Mouse (Mus musculus): Measurements from ENCODE around the gene Tbc1d21. TPM values are rescaled to one million over a fixed set of nuclear protein-coding genes. Genes with fewer than 3 reads are reported as not detected.
A peak's percentile ranks its signal among the peaks of the same experiment; 100 is the strongest.

The Tbc1d21 gene
- polyA plus RNA-seq, 1 experiment from 2014 or later: not detected

- Histone ChIP-seq H3K27ac (ENCODE audit: low read depth, low read length) (no peak overlapping the region), H3K4me2 (replicated peaks; ENCODE audit: low read depth, low read length) (no peak overlapping the region), H3K9me3 (ENCODE audit: control insufficient read depth, low read length) (no peaks in the 10 kb centered on the region), H3K27me3 (ENCODE audit: control insufficient read depth, insufficient read depth, low read length) (no peaks in the 10 kb centered on the region), H3K4me1 (replicated peaks; ENCODE audit: control insufficient read depth, insufficient read depth, low read length) (no peaks in the 10 kb centered on the region; the same call in 1 of the 2 replicates), H3K9ac (ENCODE audit: low read depth, low read length) (no peak overlapping the region), H3K4me3 (ENCODE audit: low read depth, low read length) (no peak overlapping the region), H3K36me3 (ENCODE audit: control insufficient read depth, insufficient read depth, low read length) (no peaks in the 10 kb centered on the region)
- DNase-seq (ENCODE audit: low spot score) (no peak), ATAC-seq (ENCODE audit: low FRiP score) (no peak)
- WGBS: 88% methylated on average over 6 of the region's 6 CpGs
Measured at GRCm38 (mm10) chr9:58354701-58355100, 15.6 kb downstream of the Tbc1d21 start.

- WGBS: 89% methylated on average over 6 of the region's 6 CpGs
- ATAC-seq (ENCODE audit: low FRiP score) (no peak), DNase-seq (ENCODE audit: low spot score) (no peak)
- Histone ChIP-seq H3K4me1 (replicated peaks; ENCODE audit: control insufficient read depth, insufficient read depth, low read length) (no peaks in the 10 kb centered on the region; the same call in 1 of the 2 replicates), H3K27me3 (ENCODE audit: control insufficient read depth, insufficient read depth, low read length) (no peaks in the 10 kb centered on the region), H3K9me3 (ENCODE audit: control insufficient read depth, low read length) (no peaks in the 10 kb centered on the region), H3K4me3 (ENCODE audit: low read depth, low read length) (no peak overlapping the region), H3K36me3 (ENCODE audit: control insufficient read depth, insufficient read depth, low read length) (no peaks in the 10 kb centered on the region), H3K27ac (ENCODE audit: low read depth, low read length) (no peak overlapping the region), H3K4me2 (replicated peaks; ENCODE audit: low read depth, low read length) (no peak overlapping the region), H3K9ac (ENCODE audit: low read depth, low read length) (no peak overlapping the region)
Measured at GRCm38 (mm10) chr9:58353224-58353623, 17.0 kb downstream of the Tbc1d21 start.

- DNase-seq (ENCODE audit: low spot score): no peak
- Histone ChIP-seq H3K27me3 (ENCODE audit: control insufficient read depth, insufficient read depth, low read length) (no peaks in the 10 kb centered on the region), H3K4me3 (ENCODE audit: low read depth, low read length) (no peak overlapping the region), H3K9ac (ENCODE audit: low read depth, low read length) (no peak overlapping the region), H3K27ac (ENCODE audit: low read depth, low read length) (no peak overlapping the region), H3K4me2 (replicated peaks; ENCODE audit: low read depth, low read length) (no peak overlapping the region), H3K9me3 (ENCODE audit: control insufficient read depth, low read length) (no peaks in the 10 kb centered on the region), H3K36me3 (ENCODE audit: control insufficient read depth, insufficient read depth, low read length) (no peaks in the 10 kb centered on the region), H3K4me1 (replicated peaks; ENCODE audit: control insufficient read depth, insufficient read depth, low read length) (0 out of 2 replicates have a peak, but pooled peaks cover 3% of the 10 kb centered on the region)
- ATAC-seq (ENCODE audit: low FRiP score): no peak
- WGBS: 94% methylated on average over 6 of the region's 6 CpGs
Measured at GRCm38 (mm10) chr9:58347795-58348194, 22.5 kb downstream of the Tbc1d21 start.

- ATAC-seq (ENCODE audit: low FRiP score) (no peak), DNase-seq (ENCODE audit: low spot score) (peak; percentile 54)
- no peaks in the 10 kb centered on the region for H3K27me3 ChIP-seq (ENCODE audit: control insufficient read depth, insufficient read depth, low read length)
- H3K27ac ChIP-seq (ENCODE audit: low read depth, low read length): no peak overlapping the region
- 18% methylated on average over 10 of the region's 10 CpGs for WGBS
- H3K9me3 ChIP-seq (ENCODE audit: control insufficient read depth, low read length): no peaks in the 10 kb centered on the region
- no peaks in the 10 kb centered on the region for H3K36me3 ChIP-seq (ENCODE audit: control insufficient read depth, insufficient read depth, low read length)
- no peak overlapping the region for H3K4me3 ChIP-seq (ENCODE audit: low read depth, low read length)
- H3K9ac ChIP-seq (ENCODE audit: low read depth, low read length): no peak overlapping the region
- 0 out of 2 replicates have a peak, but pooled peaks cover 3% of the 10 kb centered on the region for H3K4me1 ChIP-seq (replicated peaks; ENCODE audit: control insufficient read depth, insufficient read depth, low read length)
- no peak overlapping the region for H3K4me2 ChIP-seq (replicated peaks; ENCODE audit: low read depth, low read length)
Measured at GRCm38 (mm10) chr9:58346498-58346897, 23.8 kb downstream of the Tbc1d21 start.

GRCm38 (mm10) chr9:58345963-58346362, 24.3 kb downstream of the Tbc1d21 start:
- Histone ChIP-seq H3K9ac (ENCODE audit: low read depth, low read length) (no peak overlapping the region), H3K27ac (ENCODE audit: low read depth, low read length) (no peak overlapping the region), H3K36me3 (ENCODE audit: control insufficient read depth, insufficient read depth, low read length) (no peaks in the 10 kb centered on the region), H3K9me3 (ENCODE audit: control insufficient read depth, low read length) (no peaks in the 10 kb centered on the region), H3K4me1 (replicated peaks; ENCODE audit: control insufficient read depth, insufficient read depth, low read length) (0 out of 2 replicates have a peak, but pooled peaks cover 3% of the 10 kb centered on the region), H3K27me3 (ENCODE audit: control insufficient read depth, insufficient read depth, low read length) (no peaks in the 10 kb centered on the region), H3K4me3 (ENCODE audit: low read depth, low read length) (no peak overlapping the region), H3K4me2 (replicated peaks; ENCODE audit: low read depth, low read length) (no peak overlapping the region)
- ATAC-seq (ENCODE audit: low FRiP score): no peak
- WGBS: 54% methylated on average over 7 of the region's 7 CpGs
- DNase-seq (ENCODE audit: low spot score): no peak

- WGBS: 97% methylated on average over 1 of the region's 1 CpGs
- no peak for DNase-seq (ENCODE audit: low spot score)
- Histone ChIP-seq H3K9me3 (ENCODE audit: control insufficient read depth, low read length) (no peaks in the 10 kb centered on the region), H3K9ac (ENCODE audit: low read depth, low read length) (no peak overlapping the region), H3K4me2 (replicated peaks; ENCODE audit: low read depth, low read length) (no peak overlapping the region), H3K27me3 (ENCODE audit: control insufficient read depth, insufficient read depth, low read length) (no peaks in the 10 kb centered on the region), H3K27ac (ENCODE audit: low read depth, low read length) (no peak overlapping the region), H3K4me3 (ENCODE audit: low read depth, low read length) (no peak overlapping the region), H3K36me3 (ENCODE audit: control insufficient read depth, insufficient read depth, low read length) (no peaks in the 10 kb centered on the region), H3K4me1 (replicated peaks; ENCODE audit: control insufficient read depth, insufficient read depth, low read length) (0 out of 2 replicates have a peak, but pooled peaks cover 2% of the 10 kb centered on the region)
- ATAC-seq (ENCODE audit: low FRiP score): no peak
Measured at GRCm38 (mm10) chr9:58341795-58342194, 28.5 kb downstream of the Tbc1d21 start.

GRCm38 (mm10) chr9:58336650-58337281, 33.5 kb downstream of the Tbc1d21 start:
- ATAC-seq (ENCODE audit: low FRiP score): no peak
- H3K9ac ChIP-seq (ENCODE audit: low read depth, low read length): no peak overlapping the region

GRCm38 (mm10) chr9:58331276-58331675, 39.0 kb downstream of the Tbc1d21 start:
- H3K27me3 ChIP-seq (ENCODE audit: control insufficient read depth, insufficient read depth, low read length): no peaks in the 10 kb centered on the region
- ATAC-seq (ENCODE audit: low FRiP score) (no peak), DNase-seq (ENCODE audit: low spot score) (no peak)
- H3K36me3 ChIP-seq (ENCODE audit: control insufficient read depth, insufficient read depth, low read length): no peaks in the 10 kb centered on the region
- H3K9ac ChIP-seq (ENCODE audit: low read depth, low read length): no peak overlapping the region
- no peak overlapping the region for H3K4me3 ChIP-seq (ENCODE audit: low read depth, low read length)
- H3K4me1 ChIP-seq (replicated peaks; ENCODE audit: control insufficient read depth, insufficient read depth, low read length): no peaks in the 10 kb centered on the region
- H3K9me3 ChIP-seq (ENCODE audit: control insufficient read depth, low read length): no peaks in the 10 kb centered on the region
- 82% methylated on average over 3 of the region's 3 CpGs for WGBS
- H3K4me2 ChIP-seq (replicated peaks; ENCODE audit: low read depth, low read length): no peak overlapping the region
- H3K27ac ChIP-seq (ENCODE audit: low read depth, low read length): no peak overlapping the region

More at GRCm38 (mm10) chr9:58336650-58337281, 33.5 kb downstream of the Tbc1d21 start:
- no peak overlapping the region for H3K4me2 ChIP-seq (replicated peaks; ENCODE audit: low read depth, low read length)
- WGBS: 66% methylated on average over 8 of the region's 8 CpGs
- no peaks in the 10 kb centered on the region for H3K4me1 ChIP-seq (replicated peaks; ENCODE audit: control insufficient read depth, insufficient read depth, low read length)
- no peak for DNase-seq (ENCODE audit: low spot score)
- H3K27me3 ChIP-seq (ENCODE audit: control insufficient read depth, insufficient read depth, low read length): no peaks in the 10 kb centered on the region
- H3K4me3 ChIP-seq (ENCODE audit: low read depth, low read length): no peak overlapping the region
- no peak overlapping the region for H3K27ac ChIP-seq (ENCODE audit: low read depth, low read length)
- H3K9me3 ChIP-seq (ENCODE audit: control insufficient read depth, low read length): no peaks in the 10 kb centered on the region
- no peaks in the 10 kb centered on the region for H3K36me3 ChIP-seq (ENCODE audit: control insufficient read depth, insufficient read depth, low read length)

GRCm38 (mm10) chr9:58330293-58330692, 40.0 kb downstream of the Tbc1d21 start:
- no peaks in the 10 kb centered on the region for H3K36me3 ChIP-seq (ENCODE audit: control insufficient read depth, insufficient read depth, low read length)
- ATAC-seq (ENCODE audit: low FRiP score): no peak
- DNase-seq (ENCODE audit: low spot score): peak; percentile 65
- H3K9me3 ChIP-seq (ENCODE audit: control insufficient read depth, low read length): no peaks in the 10 kb centered on the region
- no peaks in the 10 kb centered on the region for H3K27me3 ChIP-seq (ENCODE audit: control insufficient read depth, insufficient read depth, low read length)
- H3K27ac ChIP-seq (ENCODE audit: low read depth, low read length): no peak overlapping the region
- H3K9ac ChIP-seq (ENCODE audit: low read depth, low read length): no peak overlapping the region
- no peaks in the 10 kb centered on the region for H3K4me1 ChIP-seq (replicated peaks; ENCODE audit: control insufficient read depth, insufficient read depth, low read length)
- WGBS: 27% methylated on average over 5 of the region's 5 CpGs
- H3K4me2 ChIP-seq (replicated peaks; ENCODE audit: low read depth, low read length): no peak overlapping the region
- H3K4me3 ChIP-seq (ENCODE audit: low read depth, low read length): no peak overlapping the region

Measured in hindbrain, embryonic 11.5 days (tissue).